Mouse (Mus musculus) lung, embryonic 14.5 days (tissue): Measurements from ENCODE around the gene Fam92b. TPM values are rescaled to one million over a fixed set of nuclear protein-coding genes. Genes with fewer than 3 reads are reported as not detected.

ENCODE experiments used
- ATAC-seq: fragments of 200-750 bp; cut with Nextera tagmentation; 2 replicates; pipeline ENCODE4 v1.8.0; 2017; ENCODE audit warnings: mild to moderate bottlenecking, moderate TSS enrichment, moderate library complexity; ENCODE audit not compliant: insufficient read depth
- DNase-seq: peaks from one replicate; pipeline ENCODE4 v3.0.0-alpha.2; 2015
- H3K27ac ChIP-seq: fragments of 300-500 bp; sonication (generic); 2 replicates; pipeline ENCODE4 v1.5.1; 2014; ENCODE audit warnings: low read depth, mild to moderate bottlenecking, moderate library complexity
- H3K27me3 ChIP-seq: fragments of 300-500 bp; sonication (generic); 2 replicates; pipeline ENCODE4 v1.6.1; 2014; ENCODE audit warnings: low read length, control low read depth; ENCODE audit not compliant: insufficient read depth
- H3K36me3 ChIP-seq: fragments of 300-500 bp; sonication (generic); 2 replicates; pipeline ENCODE4 v1.6.1; 2014; ENCODE audit warnings: control low read depth; ENCODE audit not compliant: insufficient read depth
- H3K4me1 ChIP-seq: fragments of 300-500 bp; sonication (generic); 2 replicates; pipeline ENCODE4 v1.6.1; 2014; ENCODE audit warnings: antibody characterized with exemption, control low read depth; ENCODE audit not compliant: insufficient read depth
- H3K4me2 ChIP-seq: fragments of 300-500 bp; sonication (generic); 2 replicates; pipeline ENCODE4 v1.6.1; 2014; ENCODE audit warnings: mild to moderate bottlenecking
- H3K4me3 ChIP-seq: fragments of 300-500 bp; sonication (generic); 2 replicates; pipeline ENCODE4 v1.5.1; 2014; ENCODE audit warnings: low read depth, low read length
- H3K9ac ChIP-seq: fragments of 300-500 bp; sonication (generic); 2 replicates; pipeline ENCODE4 v1.6.1; 2014
- H3K9me3 ChIP-seq: fragments of 300-500 bp; sonication (generic); 2 replicates; pipeline ENCODE4 v1.6.1; 2016; ENCODE audit warnings: low read depth, low read length, control low read depth
- CTCF ChIP-seq: IDR thresholded peaks from 2 replicates; pipeline ENCODE4 v1.5.1; 2016; ENCODE audit warnings: antibody characterized with exemption, low read depth
- WGBS: fragments of 180-500 bp; shearing (Covaris S2); extraction: QIAGEN DNeasy Blood & Tissue Kit; methylation state at CpG from one replicate; pipeline ENCODE4 v1.1.7; 2014; 5-methylcytosine and 5-hydroxymethylcytosine counted together
- polyA plus RNA-seq: library from polyadenylated mRNA; unstranded; fragments of >200 nt; fragmentation: Nextera tagmentation; extraction: Ambion mirVana; gene quantifications from 2 replicates; pipeline ENCODE4 v1.2.1, GENCODE M21; 2014

Fam92b gene
- polyA plus RNA-seq, 1 experiment from 2014 or later = not detected

DNA sequence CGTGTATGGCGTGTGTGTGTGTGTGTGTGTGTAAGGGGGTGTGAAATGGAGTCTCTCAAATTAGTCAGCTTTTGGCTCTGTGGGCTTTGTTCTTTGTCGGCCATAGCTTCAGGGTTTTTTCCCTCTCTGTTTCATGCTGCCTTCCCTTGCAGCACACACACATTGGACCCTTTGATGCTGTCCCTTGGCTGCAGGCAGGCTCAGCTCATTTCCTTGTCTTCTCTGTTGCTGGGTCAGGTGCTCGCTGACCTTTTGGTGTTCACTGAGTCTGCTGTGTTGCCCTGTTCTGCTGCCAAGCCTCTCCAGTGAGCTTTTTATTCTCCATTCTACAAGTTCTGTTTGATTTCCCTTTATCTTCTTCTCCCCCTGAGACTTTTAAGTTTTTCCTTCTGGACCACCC is 47.7 kb downstream of the Fam92b start:
- ATAC-seq (no peak), DNase-seq (peak; percentile 40)
- Histone ChIP-seq H3K27me3 (peaks cover 8% of the 10 kb centered on the region; the same call in 1 of the 2 replicates), H3K4me3 (no peak overlapping the region), H3K4me1 (no peaks in the 10 kb centered on the region; the same call in 1 of the 2 replicates), H3K36me3 (no peaks in the 10 kb centered on the region), H3K4me2 (no peak overlapping the region), H3K9ac (no peak overlapping the region), H3K9me3 (no peaks in the 10 kb centered on the region), H3K27ac (no peak overlapping the region)
- no peak for TF ChIP-seq CTCF
- WGBS = 56% methylated on average over 4 of the region's 4 CpGs

DNA sequence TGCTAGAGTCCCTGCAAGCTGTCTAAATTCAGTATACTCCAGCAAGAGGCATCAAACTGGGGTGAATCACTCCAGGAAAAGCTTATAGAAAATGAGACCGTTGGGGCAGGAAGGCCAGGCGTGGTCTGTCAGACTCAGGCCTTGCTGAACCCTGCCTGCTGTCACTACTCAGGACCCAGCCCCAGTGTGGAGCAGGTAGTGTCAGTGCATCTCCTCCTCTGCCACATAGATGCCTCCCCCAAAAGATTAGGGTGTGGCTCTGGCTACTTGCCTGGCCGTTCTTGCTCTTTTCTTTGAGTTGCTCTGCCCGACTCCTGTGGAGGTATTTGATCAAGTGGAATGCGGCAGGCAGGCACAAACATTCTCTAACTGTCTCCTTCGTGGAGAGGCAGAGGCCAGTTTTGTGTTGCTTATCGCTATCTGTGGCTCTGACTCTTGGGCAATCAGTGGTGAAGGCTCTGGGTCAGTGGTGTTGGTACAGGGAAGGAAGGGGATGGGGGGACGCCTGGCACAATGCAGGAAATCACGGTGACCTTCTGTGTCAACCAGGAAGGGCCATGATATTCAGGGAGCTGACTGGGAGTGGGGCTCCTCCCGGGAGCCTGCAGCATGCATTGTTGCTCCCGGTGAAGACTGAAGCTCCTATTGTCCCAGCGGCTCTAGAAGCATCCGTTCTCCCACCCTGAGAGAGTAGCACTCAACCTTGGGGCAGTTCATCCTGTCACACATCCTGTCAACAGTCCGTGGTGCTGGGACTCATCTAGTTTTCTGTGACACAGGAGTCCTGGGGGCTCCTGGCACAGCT is 50.7 kb downstream of the Fam92b start:
- H3K36me3 ChIP-seq = no peaks in the 10 kb centered on the region

DNA sequence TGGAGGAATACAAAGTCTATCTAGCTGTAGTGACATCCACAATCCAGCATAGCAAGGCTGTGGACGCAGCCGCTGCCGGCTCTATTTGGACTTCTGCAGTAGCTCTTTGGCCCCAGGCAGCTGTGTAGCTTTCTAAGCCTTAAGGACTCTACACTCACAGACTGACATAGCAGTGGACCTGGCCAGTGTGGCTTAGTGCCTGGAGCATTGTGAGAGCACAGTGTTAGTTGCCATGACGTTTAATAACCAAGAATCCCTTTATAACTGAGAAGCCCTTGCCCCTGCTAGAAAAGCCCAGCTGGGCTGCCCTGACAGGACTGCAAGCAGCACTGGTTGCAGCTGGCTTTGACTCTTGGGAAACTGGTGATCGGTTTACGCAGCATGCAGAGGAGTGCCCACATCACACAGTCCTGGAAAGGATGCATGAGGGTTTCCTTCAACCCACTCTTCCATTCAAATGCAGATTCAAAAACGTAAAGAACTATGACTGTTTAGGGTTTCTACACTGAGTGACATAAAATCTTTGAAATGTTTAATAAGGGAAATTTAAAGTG is 52.4 kb downstream of the Fam92b start:
- Histone ChIP-seq H3K4me1 (no peaks in the 10 kb centered on the region; the same call in 1 of the 2 replicates), H3K4me3 (no peak overlapping the region), H3K27ac (peak overlapping the region; percentile 24; the same call in 1 of the 2 replicates), H3K36me3 (no peaks in the 10 kb centered on the region), H3K9me3 (no peaks in the 10 kb centered on the region), H3K27me3 (peaks cover 8% of the 10 kb centered on the region; the same call in 1 of the 2 replicates), H3K9ac (no peak overlapping the region), H3K4me2 (no peak overlapping the region)
- TF ChIP-seq CTCF = no peak
- WGBS = 55% methylated on average over 7 of the region's 7 CpGs
- DNase-seq (no peak), ATAC-seq (no peak)

More for the DNA sequence above, 50.7 kb downstream of the Fam92b start:
- H3K4me2 ChIP-seq = peak overlapping the region; percentile 36; the same call in 1 of the 2 replicates
- H3K4me3 ChIP-seq = no peak overlapping the region
- 20% methylated on average over 14 of the region's 14 CpGs for WGBS
- peak; percentile 55 for DNase-seq
- no peak for TF ChIP-seq CTCF
- H3K9ac ChIP-seq = no peak overlapping the region; the same call in 1 of the 2 replicates
- H3K9me3 ChIP-seq = no peaks in the 10 kb centered on the region
- H3K4me1 ChIP-seq = no peaks in the 10 kb centered on the region; the same call in 1 of the 2 replicates
- H3K27ac ChIP-seq = peak overlapping the region; percentile 76
- ATAC-seq = 0 out of 2 replicates have a peak, but pooled peaks have one; percentile 28
- H3K27me3 ChIP-seq = peaks cover 8% of the 10 kb centered on the region; the same call in 1 of the 2 replicates

DNA sequence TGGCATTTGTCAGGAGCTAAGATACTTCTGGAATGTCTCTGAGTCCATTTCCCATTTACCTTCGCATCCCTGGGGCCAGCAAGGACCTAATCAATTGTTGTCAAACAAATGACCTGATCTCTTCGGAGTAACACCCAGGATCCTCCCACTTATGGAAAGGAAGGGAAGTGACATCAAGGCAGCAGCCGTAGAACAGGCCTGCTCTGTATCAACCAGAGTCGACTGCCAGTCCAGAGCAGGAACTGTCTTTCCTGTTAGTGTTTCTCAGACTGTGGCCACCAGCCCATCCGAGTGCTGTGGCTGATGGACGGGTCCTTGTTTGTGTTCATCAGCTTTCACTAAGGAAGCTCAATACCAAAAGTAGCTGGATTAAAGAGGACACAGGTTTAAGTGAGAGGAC is 53.0 kb downstream of the Fam92b start:
- Histone ChIP-seq H3K9ac (no peak overlapping the region), H3K4me2 (no peak overlapping the region), H3K36me3 (no peaks in the 10 kb centered on the region), H3K4me3 (no peak overlapping the region), H3K27me3 (peaks cover 8% of the 10 kb centered on the region; the same call in 1 of the 2 replicates), H3K9me3 (no peaks in the 10 kb centered on the region), H3K4me1 (no peaks in the 10 kb centered on the region; the same call in 1 of the 2 replicates), H3K27ac (peak overlapping the region; percentile 50; the same call in 1 of the 2 replicates)
- 21% methylated on average over 6 of the region's 6 CpGs for WGBS
- DNase-seq (no peak), ATAC-seq (no peak)
- no peak for TF ChIP-seq CTCF

DNA sequence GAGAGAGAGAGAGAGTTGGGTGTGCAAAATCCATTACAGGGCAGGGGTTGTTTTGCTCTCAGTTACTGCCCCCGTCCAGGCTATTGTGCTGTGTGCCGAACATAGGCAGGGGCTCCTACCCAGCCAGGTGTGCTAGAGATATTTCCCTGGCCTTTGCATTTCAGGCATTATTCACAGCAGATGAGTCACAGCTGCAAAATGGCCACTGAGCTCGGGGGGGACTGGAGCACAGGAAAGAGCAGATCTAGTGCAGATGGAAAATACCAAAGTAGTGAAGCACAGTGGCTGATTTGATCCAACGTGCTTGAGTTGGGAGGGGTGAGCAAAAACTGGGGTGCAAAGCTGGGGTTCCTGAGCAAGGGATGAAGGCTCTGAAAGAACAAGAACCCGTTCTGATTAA is 56.3 kb downstream of the Fam92b start:
- no peaks in the 10 kb centered on the region for H3K36me3 ChIP-seq
- 49% methylated on average over 5 of the region's 5 CpGs for WGBS
- peaks cover 14% of the 10 kb centered on the region for H3K27me3 ChIP-seq
- no peak overlapping the region for H3K27ac ChIP-seq
- no peak overlapping the region for H3K4me2 ChIP-seq
- H3K4me1 ChIP-seq = no peaks in the 10 kb centered on the region; the same call in 1 of the 2 replicates
- ATAC-seq (no peak), DNase-seq (no peak)
- H3K9ac ChIP-seq = no peak overlapping the region
- TF ChIP-seq CTCF = no peak
- no peaks in the 10 kb centered on the region for H3K9me3 ChIP-seq
- H3K4me3 ChIP-seq = no peak overlapping the region

DNA sequence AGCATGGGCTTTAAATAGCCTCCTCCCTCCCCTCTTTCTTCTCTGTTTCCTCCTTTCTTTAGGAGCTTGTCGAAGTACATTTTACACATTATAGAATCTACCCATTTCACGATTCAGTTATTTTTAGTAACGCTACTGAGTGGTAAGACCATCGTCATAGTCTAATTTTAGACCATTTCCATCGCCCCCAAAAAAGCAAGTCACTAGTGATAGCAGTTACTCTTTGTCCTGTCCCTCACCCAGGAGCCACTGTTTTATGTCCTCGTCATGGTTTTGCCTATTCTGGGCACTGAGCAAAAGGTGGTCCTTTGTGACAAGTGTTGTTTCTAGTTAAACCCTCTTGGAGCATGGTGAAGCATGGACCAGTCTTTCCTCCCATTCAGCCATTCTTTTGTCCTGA is 57.3 kb downstream of the Fam92b start:
- no peaks in the 10 kb centered on the region for H3K9me3 ChIP-seq

DNA sequence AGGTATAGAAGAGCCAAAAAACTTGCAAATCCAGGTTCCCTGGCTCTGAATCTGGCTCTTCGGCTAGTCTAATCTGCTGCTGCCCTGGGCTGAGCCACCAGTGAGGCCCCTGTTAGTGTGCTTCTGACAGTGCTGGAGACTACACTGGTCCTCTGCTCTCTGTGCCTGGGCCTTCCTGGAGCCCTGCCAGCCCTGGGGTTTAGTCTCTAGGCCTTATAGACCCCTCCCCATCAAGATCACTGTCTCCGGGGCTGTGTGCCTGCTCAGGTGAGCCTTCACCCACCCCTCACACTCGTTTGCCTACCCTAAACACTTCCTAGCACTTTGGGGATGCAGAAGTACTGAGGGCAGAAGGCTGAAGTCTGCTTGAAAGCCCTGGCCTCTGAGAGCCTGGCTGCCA is 57.8 kb downstream of the Fam92b start:
- WGBS = 60% methylated on average over 3 of the region's 3 CpGs
- no peak overlapping the region for H3K9ac ChIP-seq
- TF ChIP-seq CTCF = no peak
- no peaks in the 10 kb centered on the region for H3K9me3 ChIP-seq
- no peak overlapping the region for H3K27ac ChIP-seq
- no peak for DNase-seq
- H3K27me3 ChIP-seq = peaks cover 29% of the 10 kb centered on the region
- no peak for ATAC-seq
- H3K36me3 ChIP-seq = no peaks in the 10 kb centered on the region
- H3K4me1 ChIP-seq = no peaks in the 10 kb centered on the region; the same call in 1 of the 2 replicates
- no peak overlapping the region for H3K4me2 ChIP-seq
- no peak overlapping the region for H3K4me3 ChIP-seq

More for the DNA sequence above, 57.3 kb downstream of the Fam92b start:
- WGBS = 72% methylated on average over 6 of the region's 6 CpGs
- Histone ChIP-seq H3K36me3 (no peaks in the 10 kb centered on the region), H3K4me3 (no peak overlapping the region), H3K9ac (no peak overlapping the region), H3K4me2 (no peak overlapping the region), H3K27ac (no peak overlapping the region), H3K4me1 (no peaks in the 10 kb centered on the region; the same call in 1 of the 2 replicates), H3K27me3 (peaks cover 24% of the 10 kb centered on the region)
- no peak for DNase-seq
- TF ChIP-seq CTCF = no peak
- ATAC-seq = no peak
